Mouse (Mus musculus) E14TG2a.4 (cell line): ENCODE results near the gene Celsr2.

Experiments used
- CTCF ChIP-seq: conservative IDR thresholded peaks from 2 replicates; pipeline ENCODE4 v1.5.1; 2014; ENCODE audit warnings: low read length
- NANOG ChIP-seq: IDR thresholded peaks from 2 replicates; pipeline ENCODE4 v1.6.1; 2014; ENCODE audit warnings: borderline replicate concordance, low read length, mixed read lengths

DNA sequence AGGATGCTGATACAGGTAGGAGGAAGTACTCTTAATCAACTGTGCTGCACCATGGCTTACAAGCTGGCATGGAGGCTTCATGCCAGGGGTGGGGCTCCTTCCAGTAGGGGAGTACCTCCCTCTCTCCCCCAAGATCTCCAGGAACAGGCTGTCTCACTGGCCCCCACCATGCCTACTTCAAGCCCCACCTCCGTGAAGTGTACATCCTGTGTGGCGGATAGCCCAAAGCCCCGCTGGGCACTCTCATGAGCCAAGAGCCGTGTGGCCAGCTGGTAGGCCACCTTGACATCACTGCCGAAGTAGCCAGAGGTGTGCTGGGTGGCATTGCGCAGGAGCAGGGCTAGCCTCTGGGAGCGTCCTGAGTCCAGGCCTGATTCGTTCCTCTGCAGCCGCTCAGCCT, 17.1 kb downstream of the Celsr2 start:
- TF ChIP-seq CTCF (no peak), NANOG (no peak)
